Mouse (Mus musculus): ENCODE data around the gene Pcsk4. TPM values are rescaled to one million over a fixed set of nuclear protein-coding genes. Genes with fewer than 3 reads are reported as not detected.

Pcsk4 gene
- total and polyA plus RNA-seq, 3 experiments: 0.46 to 1.1 TPM; not detected in 1

DNA sequence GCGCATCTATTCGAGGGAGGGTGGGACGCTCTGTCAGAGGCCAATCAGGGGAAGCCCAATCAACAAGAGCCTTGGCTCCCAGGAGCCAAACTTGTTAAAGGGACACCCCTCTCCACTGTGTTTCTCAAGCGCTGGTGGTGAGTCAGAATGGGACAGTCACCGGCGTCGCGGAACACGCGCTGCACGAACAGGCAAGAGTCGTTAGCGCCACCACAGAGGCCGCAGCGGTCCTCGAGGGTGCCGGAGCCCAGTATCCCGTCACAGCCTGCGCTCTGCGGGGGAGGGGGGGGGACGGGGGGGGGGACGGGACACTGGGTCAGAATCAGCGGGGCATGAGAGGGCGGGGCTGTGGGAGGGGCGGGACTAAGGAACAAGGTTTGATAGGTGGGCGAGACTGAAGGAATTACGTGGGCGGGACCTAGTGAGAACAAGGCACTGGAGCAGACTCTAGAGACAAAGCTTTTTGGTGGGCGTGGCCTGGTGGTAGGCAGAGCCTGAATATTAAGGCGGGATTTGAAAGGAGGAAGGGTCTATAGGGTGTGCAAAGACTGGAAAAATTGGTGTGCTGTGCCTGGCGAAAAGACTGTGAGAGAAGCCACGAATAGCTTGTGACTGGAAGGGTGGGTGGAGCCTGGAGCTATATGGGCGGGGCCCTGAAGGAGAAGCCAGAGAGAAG is 13.6 kb upstream of the Pcsk4 start:
- Histone ChIP-seq H3K9ac (ENCODE audit: insufficient read depth, low read depth) (no peak overlapping the region), H3K79me2 (replicated peaks; ENCODE audit: control insufficient read depth, extremely low read depth, insufficient read depth, poor library complexity, severe bottlenecking) (no peaks in the 10 kb centered on the region), H3K27ac (ENCODE audit: insufficient read depth, low read depth) (no peak overlapping the region), H3K27me3 (replicated peaks) (peaks cover 39% of the 10 kb centered on the region), H3K4me1 (ENCODE audit: control insufficient read depth in 1 of 2, insufficient read depth in 2 of 2) (peaks cover 0 to 15% of the 10 kb centered on the region in 2 experiments; a peak in 2 of 4 replicates), H3K4me3 (replicated peaks in 1 of 3; ENCODE audit: low read depth in 2 of 3, low read length in 2 of 3, poor library complexity in 1 of 3) (no peak overlapping the region), H3K4me2 (ENCODE audit: insufficient read depth, low read depth, poor library complexity, severe bottlenecking) (no peak overlapping the region), H3K9me3 (replicated peaks; ENCODE audit: low read length) (peaks cover 19% of the 10 kb centered on the region), H3K36me3 (replicated peaks in 1 of 2; ENCODE audit: control insufficient read depth in 1 of 2, insufficient read depth in 1 of 2, low read length in 1 of 2) (no peaks in the 10 kb centered on the region)
- TF ChIP-seq BHLHE40 (IDR thresholded peaks at IDR 0.05; ENCODE audit: low read depth, low read length) (no peak), ZKSCAN1 (IDR thresholded peaks at IDR 0.05; ENCODE audit: borderline replicate concordance, low read depth, low read length) (no peak), POLR2A (IDR thresholded peaks at IDR 0.05; ENCODE audit: low read depth, low read length) (no peak), PAX5 (IDR thresholded peaks at IDR 0.05; ENCODE audit: low read length) (no peak), ZMIZ1 (IDR thresholded peaks at IDR 0.05; ENCODE audit: low read depth, low read length) (no peak), MAZ (IDR thresholded peaks at IDR 0.05; ENCODE audit: low read depth, low read length) (no peak), MAFK (IDR thresholded peaks at IDR 0.05; ENCODE audit: insufficient replicate concordance, low read length) (no peak), CHD1 (IDR thresholded peaks at IDR 0.05; ENCODE audit: low read depth, low read length) (no peak), POLR2AphosphoS2 (IDR thresholded peaks at IDR 0.05; ENCODE audit: low read depth, low read length) (no peak), JUN (IDR thresholded peaks at IDR 0.05; ENCODE audit: insufficient read depth, low read depth, low read length) (no peak), E2F4 (IDR thresholded peaks at IDR 0.05; ENCODE audit: insufficient replicate concordance, low read depth, low read length) (no peak), USF2 (conservative IDR thresholded peaks at IDR 0.05; ENCODE audit: low read depth, low read length) (no peak), USF1 (IDR thresholded peaks at IDR 0.05; ENCODE audit: low read depth, low read length) (no peak), GABPA (IDR thresholded peaks at IDR 0.05; ENCODE audit: insufficient replicate concordance, low read depth, low read length) (no peak), ZC3H11A (IDR thresholded peaks at IDR 0.05; ENCODE audit: low read depth, low read length) (no peak), KAT2A (IDR thresholded peaks at IDR 0.05; ENCODE audit: insufficient replicate concordance, low read length) (no peak), ZNF384 (IDR thresholded peaks at IDR 0.05; ENCODE audit: low read depth, low read length) (no peak), MAX (IDR thresholded peaks at IDR 0.05; ENCODE audit: low read length) (no peak), IRF4 (IDR thresholded peaks at IDR 0.05; ENCODE audit: low read depth, low read length) (no peak), RCOR1 (conservative IDR thresholded peaks at IDR 0.05; ENCODE audit: low read depth, low read length) (no peak)
- in situ Hi-C loops (cut with MboI; ENCODE audit: low pct_ligation_motif_present, low pct_unique_long_range_greater_than_20kb, low sequenced_read_pairs): no loop called here
- dilution Hi-C loops (cut with MboI; ENCODE audit: extremely low pct_ligation_motif_present, extremely low pct_unique_long_range_greater_than_20kb, low sequenced_read_pairs): no loop called here
- DNase-seq (ENCODE audit: extremely low read depth): no peak

DNA sequence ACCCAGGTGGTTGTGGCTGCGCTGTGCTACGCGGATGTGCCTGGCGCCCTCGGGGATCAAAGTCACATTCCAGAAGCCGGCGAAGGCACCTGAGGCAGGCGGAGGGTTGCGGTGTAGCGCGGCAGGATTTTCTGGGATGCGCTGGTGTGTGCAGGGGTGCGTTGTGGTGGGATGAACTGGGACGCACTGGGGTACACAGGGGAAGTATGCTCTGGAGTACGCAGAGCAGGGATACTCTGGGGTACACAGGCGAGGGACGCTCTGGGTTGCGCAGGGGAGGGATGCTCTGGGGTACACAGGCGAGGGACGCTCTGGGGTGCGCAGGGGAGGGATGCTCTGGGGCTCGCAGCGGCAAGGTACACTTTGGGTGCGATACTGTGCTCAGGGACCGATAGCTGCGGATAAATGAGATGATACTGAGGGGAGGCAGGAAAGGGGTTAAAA is 13.0 kb upstream of the Pcsk4 start:
- dilution Hi-C loops (cut with MboI; ENCODE audit: extremely low pct_ligation_motif_present, extremely low pct_unique_long_range_greater_than_20kb, low sequenced_read_pairs): no loop called here
- Histone ChIP-seq H3K27ac (ENCODE audit: insufficient read depth, low read depth) (no peak overlapping the region), H3K9me3 (replicated peaks; ENCODE audit: low read length) (peaks cover 19% of the 10 kb centered on the region), H3K4me2 (ENCODE audit: insufficient read depth, low read depth, poor library complexity, severe bottlenecking) (no peak overlapping the region), H3K27me3 (replicated peaks) (peaks cover 35% of the 10 kb centered on the region), H3K79me2 (replicated peaks; ENCODE audit: control insufficient read depth, extremely low read depth, insufficient read depth, poor library complexity, severe bottlenecking) (no peaks in the 10 kb centered on the region), H3K9ac (ENCODE audit: insufficient read depth, low read depth) (no peak overlapping the region), H3K4me1 (ENCODE audit: control insufficient read depth in 1 of 2, insufficient read depth in 2 of 2) (peaks cover 0 to 11% of the 10 kb centered on the region in 2 experiments; a peak in 2 of 4 replicates), H3K4me3 (replicated peaks in 1 of 3; ENCODE audit: low read depth in 2 of 3, low read length in 2 of 3, poor library complexity in 1 of 3) (no peak overlapping the region), H3K36me3 (replicated peaks in 1 of 2; ENCODE audit: control insufficient read depth in 1 of 2, insufficient read depth in 1 of 2, low read length in 1 of 2) (no peaks in the 10 kb centered on the region)
- DNase-seq (ENCODE audit: extremely low read depth): no peak
- in situ Hi-C loops (cut with MboI; ENCODE audit: low pct_ligation_motif_present, low pct_unique_long_range_greater_than_20kb, low sequenced_read_pairs): no loop called here
- TF ChIP-seq ZNF384 (IDR thresholded peaks at IDR 0.05; ENCODE audit: low read depth, low read length) (no peak), EP300 (IDR thresholded peaks at IDR 0.05; ENCODE audit: low read length) (no peak), MAX (IDR thresholded peaks at IDR 0.05; ENCODE audit: low read length) (no peak), JUN (IDR thresholded peaks at IDR 0.05; ENCODE audit: insufficient read depth, low read depth, low read length) (no peak), HCFC1 (IDR thresholded peaks at IDR 0.05; ENCODE audit: low read depth, low read length) (no peak), UBTF (IDR thresholded peaks at IDR 0.05; ENCODE audit: low read depth, low read length) (no peak), MXI1 (IDR thresholded peaks at IDR 0.05; ENCODE audit: low read depth, low read length) (no peak), MAFK (IDR thresholded peaks at IDR 0.05; ENCODE audit: insufficient replicate concordance, low read length) (no peak), USF2 (conservative IDR thresholded peaks at IDR 0.05; ENCODE audit: low read depth, low read length) (no peak), JUND (conservative IDR thresholded peaks at IDR 0.05; ENCODE audit: low read depth, low read length) (no peak)
